Mouse (Mus musculus): Measurements from ENCODE around the gene Cit.

GRCm38 (mm10) chr5:116042241-116042640 lies 197.2 kb downstream of the Cit start:
- no peak for TF ChIP-seq CTCF (IDR thresholded peaks at IDR 0.05; ENCODE audit: borderline replicate concordance, insufficient read depth, low read depth, low read length)
- no peak for TF ChIP-seq POLR2A (IDR thresholded peaks at IDR 0.05; ENCODE audit: borderline replicate concordance, insufficient read depth, low read length)
